Mouse (Mus musculus): ENCODE data around the gene Bmp10.

GRCm38 (mm10) chr6:87483900-87484289 is 55.1 kb downstream of the Bmp10 start:
- no peak for TF ChIP-seq GATA1 (IDR thresholded peaks at IDR 0.05; ENCODE audit: low read length)
- no peak for TF ChIP-seq TAL1 (IDR thresholded peaks at IDR 0.05; ENCODE audit: low read length)

All from erythroblast, embryonic 14.5 days (primary cell).